ENCODE assay signal across 23 mouse cellular contexts in the genomic region with DNA sequence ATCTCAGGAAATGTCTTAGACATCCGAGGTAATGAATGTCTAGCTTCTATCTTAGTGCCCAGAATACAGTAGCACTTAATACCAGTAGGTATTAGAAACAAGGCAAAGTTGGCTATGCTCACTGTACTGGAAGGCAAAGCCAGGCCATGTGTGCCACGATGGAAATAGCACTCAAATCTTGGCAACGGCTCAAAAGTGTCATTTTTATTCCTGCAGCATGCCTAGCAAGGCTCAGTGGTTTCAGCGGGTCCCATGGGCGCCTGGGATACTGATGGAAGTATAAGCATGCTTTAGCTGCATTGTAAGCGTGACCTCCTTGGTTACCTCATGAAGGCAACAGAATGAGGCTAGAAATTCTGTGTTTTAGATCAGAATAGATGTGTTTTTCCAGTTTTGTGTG. TPM values are rescaled to one million over a fixed set of nuclear protein-coding genes. Genes with fewer than 3 reads are reported as not detected.
A peak's percentile ranks its signal among the peaks of the same experiment; 100 is the strongest.
DNase-seq lines count a peak whose midpoint lies in the region; ATAC-seq and TF ChIP-seq lines count a peak whose summit lies in the region.
"Had no signal": no experiment of that assay in that cellular context is flagged by ENCODE, and none has a peak within 500 bp of the region (broad histone marks: within the 10 kb centered on the region; RNA-seq: fewer than 3 reads in every experiment).

No protein-coding gene starts in this region.

- TF ChIP-seq CTCF in gastrocnemius, adult 2 months (IDR thresholded peaks at IDR 0.05) = no peak
- no peak for TF ChIP-seq CTCF in cerebellum, adult 2 months (IDR thresholded peaks at IDR 0.05; ENCODE audit: borderline replicate concordance, insufficient read depth, low read depth, low read length)

- no peaks in the 10 kb centered on the region for H3K36me3 ChIP-seq in midbrain, embryonic 14.5 days (ENCODE audit: control insufficient read depth, insufficient read depth, low read length)
- H3K36me3 ChIP-seq in midbrain, embryonic 11.5 days (ENCODE audit: control insufficient read depth, insufficient read depth, low read length) = no peaks in the 10 kb centered on the region
- H3K36me3 ChIP-seq: embryonic facial prominence, embryonic 12.5 days; G1E; hindbrain, embryonic 10.5 days; limb, embryonic 13.5 days; liver, embryonic 15.5 days; midbrain, embryonic 13.5 days had no signal

- TF ChIP-seq POLR2A in cerebellum, adult 2 months (IDR thresholded peaks at IDR 0.05; ENCODE audit: borderline replicate concordance, insufficient read depth, low read length) = no peak

- no peaks in the 10 kb centered on the region for H3K27me3 ChIP-seq in midbrain, embryonic 14.5 days (ENCODE audit: control insufficient read depth, insufficient read depth, low read length)
- no peaks in the 10 kb centered on the region for H3K27me3 ChIP-seq in midbrain, embryonic 11.5 days (ENCODE audit: control insufficient read depth, insufficient read depth, low read length)
- H3K27me3 ChIP-seq in cerebellum, adult 2 months (ENCODE audit: control insufficient read depth, insufficient read depth, low read length) = no peaks in the 10 kb centered on the region
- H3K27me3 ChIP-seq: embryonic facial prominence, embryonic 12.5 days; limb, embryonic 13.5 days; liver, embryonic 15.5 days; midbrain, embryonic 13.5 days had no signal

- H3K4me3 ChIP-seq in gastrocnemius, adult 2 months = no peak overlapping the region
- no peak overlapping the region for H3K4me3 ChIP-seq in midbrain, embryonic 14.5 days (replicated peaks; ENCODE audit: low read depth, low read length)
- H3K4me3 ChIP-seq in midbrain, embryonic 11.5 days (ENCODE audit: low read depth, low read length) = no peak overlapping the region
- no peak overlapping the region for H3K4me3 ChIP-seq in cerebellum, adult 2 months (replicated peaks; ENCODE audit: insufficient read depth, low read depth, low read length)
- H3K4me3 ChIP-seq: embryonic facial prominence, embryonic 12.5 days; heart, adult 2 months; hindbrain, embryonic 10.5 days; layer of hippocampus, adult 2 months; limb, embryonic 13.5 days; liver, embryonic 15.5 days; midbrain, embryonic 13.5 days had no signal

- no peaks in the 10 kb centered on the region for H3K9me3 ChIP-seq in midbrain, embryonic 14.5 days (ENCODE audit: control insufficient read depth, low read length)
- no peaks in the 10 kb centered on the region for H3K9me3 ChIP-seq in midbrain, embryonic 11.5 days (ENCODE audit: control insufficient read depth, low read length)
- H3K9me3 ChIP-seq: embryonic facial prominence, embryonic 12.5 days; G1E; limb, embryonic 13.5 days; liver, embryonic 15.5 days; midbrain, embryonic 13.5 days had no signal

- peaks cover 4% of the 10 kb centered on the region; the same call in 1 of the 2 replicates for H3K4me1 ChIP-seq in midbrain, embryonic 14.5 days (ENCODE audit: control insufficient read depth, insufficient read depth, low read length)
- H3K4me1 ChIP-seq in midbrain, embryonic 11.5 days (ENCODE audit: control insufficient read depth, insufficient read depth, low read length) = no peaks in the 10 kb centered on the region
- no peaks in the 10 kb centered on the region for H3K4me1 ChIP-seq in cerebellum, adult 2 months (ENCODE audit: control insufficient read depth, insufficient read depth, low read length)
- H3K4me1 ChIP-seq: embryonic facial prominence, embryonic 12.5 days; limb, embryonic 13.5 days; liver, embryonic 15.5 days had no signal

- 71% methylated on average over 6 of the region's 6 CpGs for WGBS in midbrain, embryonic 14.5 days
- WGBS in midbrain, embryonic 11.5 days = 69% methylated on average over 6 of the region's 6 CpGs
- 19% methylated on average over 6 of the region's 6 CpGs for WGBS in cerebellum, adult 2 months

- H3K9ac ChIP-seq in midbrain, embryonic 14.5 days (replicated peaks; ENCODE audit: low read length) = no peak overlapping the region
- no peak overlapping the region for H3K9ac ChIP-seq in midbrain, embryonic 11.5 days (ENCODE audit: low read length)
- H3K9ac ChIP-seq: embryonic facial prominence, embryonic 12.5 days; limb, embryonic 13.5 days; liver, embryonic 15.5 days; midbrain, embryonic 13.5 days had no signal

- DNase-seq in gastrocnemius, adult 2 months = peak; percentile 16
- DNase-seq in gastrocnemius, postnatal 14 days = no peak
- peak; percentile 11 for DNase-seq in midbrain, embryonic 14.5 days
- no peak for DNase-seq in midbrain, embryonic 11.5 days (ENCODE audit: low spot score, missing footprints)
- DNase-seq in cerebellum, adult 2 months = peak; percentile 20 to 73
- DNase-seq in c-Kit-positive CD71-positive TER-119-positive erythroid progenitor cells, embryonic 14.5 days (ENCODE audit: low spot score) = no peak
- DNase-seq in adrenal gland, postnatal 25 days = no peak
- DNase-seq: adrenal gland, postnatal 10 days; lung, postnatal 36 days; right cerebral cortex, postnatal 25 days had no signal

- intact Hi-C loops in gastrocnemius, adult 2 months (cut with DNase I) = loop anchor here (10.0 kb wide), 1 partner anchor 266 kb away; the partner anchor contains the start of gene Tspan7
- intact Hi-C loops in gastrocnemius, postnatal 14 days (cut with DNase I; ENCODE audit: low total_unique reads) = no loop called here

- no peak overlapping the region for H3K4me2 ChIP-seq in midbrain, embryonic 14.5 days (ENCODE audit: low read length)
- no peak overlapping the region for H3K4me2 ChIP-seq in midbrain, embryonic 11.5 days
- H3K4me2 ChIP-seq: embryonic facial prominence, embryonic 12.5 days; limb, embryonic 13.5 days; liver, embryonic 15.5 days; midbrain, embryonic 13.5 days had no signal

- ATAC-seq in midbrain, embryonic 14.5 days (ENCODE audit: low FRiP score, low TSS enrichment) = no peak
- ATAC-seq in midbrain, embryonic 11.5 days (ENCODE audit: low FRiP score) = no peak
- ATAC-seq: intestine, embryonic 16.5 days; midbrain, embryonic 13.5 days had no signal

- no peak overlapping the region for H3K27ac ChIP-seq in gastrocnemius, adult 2 months
- no peak overlapping the region for H3K27ac ChIP-seq in midbrain, embryonic 14.5 days (replicated peaks; ENCODE audit: low read depth, low read length)
- H3K27ac ChIP-seq in midbrain, embryonic 11.5 days (ENCODE audit: low read depth, low read length) = no peak overlapping the region
- H3K27ac ChIP-seq in cerebellum, adult 2 months (ENCODE audit: insufficient read depth, low read length) = peak overlapping the region; percentile 53; the same call in 1 of the 2 replicates
- H3K27ac ChIP-seq: embryonic facial prominence, embryonic 12.5 days; heart, adult 2 months; hindbrain, embryonic 10.5 days; layer of hippocampus, adult 2 months; limb, embryonic 13.5 days; liver, embryonic 15.5 days; midbrain, embryonic 13.5 days had no signal

RNA-seq across cellular contexts. Expression of gene Rpgr, which starts 2.6 kb away (rescaled TPM):
- 1 to 10 TPM; 1.4 to 1.7 TPM for total RNA-seq in gastrocnemius, adult 2 months (2021)
- total RNA-seq in gastrocnemius, postnatal 14 days (2021) = 1 to 10 TPM; 2.0 to 2.1 TPM
- 38.1 and 39.6 TPM in 2 replicates for polyA plus RNA-seq in midbrain, embryonic 14.5 days (2014; fragmentation: Nextera tagmentation; extraction: Ambion mirVana)
- 39.3 and 45.1 TPM in 2 replicates for polyA plus RNA-seq in midbrain, embryonic 11.5 days (2014; fragmentation: Nextera tagmentation; extraction: Ambion mirVana)
- polyA plus RNA-seq in cerebellum, adult 2 months (2012; rRNA removed) = 10.9 and 11.2 TPM in 2 replicates
- 5.8 and 7.1 TPM in 2 replicates for total RNA-seq in adrenal gland, postnatal 25 days (2021)

RNA-seq across cellular contexts. Expression of gene Otc, which starts 32.8 kb away (rescaled TPM):
- not detected for total RNA-seq in gastrocnemius, adult 2 months (2021)
- total RNA-seq in gastrocnemius, postnatal 14 days (2021) = not detected
- 0.15 TPM in 1 of 2 replicates, not detected in the other for polyA plus RNA-seq in midbrain, embryonic 14.5 days (2014; fragmentation: Nextera tagmentation; extraction: Ambion mirVana)
- polyA plus RNA-seq in midbrain, embryonic 11.5 days (2014; fragmentation: Nextera tagmentation; extraction: Ambion mirVana) = not detected in 2 replicates
- not detected in 2 replicates for polyA plus RNA-seq in cerebellum, adult 2 months (2012; rRNA removed)
- 2.0 TPM in 1 of 2 replicates, not detected in the other for total RNA-seq in adrenal gland, postnatal 25 days (2021)
- total RNA-seq: heart, adult 2 months; layer of hippocampus, adult 2 months; left cerebral cortex, adult 8-10 months had no signal
- polyA plus RNA-seq: embryonic facial prominence, embryonic 12.5 days; frontal cortex, adult 2 months; G1E; hindbrain, embryonic 10.5 days; limb, embryonic 13.5 days; midbrain, embryonic 13.5 days; neural tube, embryonic 11.5 days; testis, adult 2 months had no signal

Comparison
In these comparisons a context has a peak if more than half of its experiments do, and no peak if none do; other contexts are left out.
1. DNase-seq: peak in gastrocnemius, adult 2 months (single experiment), midbrain, embryonic 14.5 days (single experiment) and cerebellum, adult 2 months (2 of 2); none in gastrocnemius, postnatal 14 days (single experiment), midbrain, embryonic 11.5 days (single experiment), c-Kit-positive CD71-positive TER-119-positive erythroid progenitor cells, embryonic 14.5 days (single experiment) and adrenal gland, postnatal 25 days (single experiment).